Mouse (Mus musculus) CD4-positive, CD25-positive, alpha-beta regulatory T cell, adult 9 weeks (primary cell): ENCODE results near the gene Gm45015. TPM values are rescaled to one million over a fixed set of nuclear protein-coding genes. Genes with fewer than 3 reads are reported as not detected.

Experiments
- polyA plus RNA-seq: library from polyadenylated mRNA; unstranded; fragments of 100-300 nt; shearing (Covaris generic); gene quantifications from one replicate; pipeline ENCODE4 v1.2.1, GENCODE M21; 2017

Gm45015 gene
- not detected for polyA plus RNA-seq

GRCm38 (mm10) chrX:73336740-73337139 lies at the start of gene Gm45015:
Gene Gm45015 (minus strand): TSS chrX:73336840.

GRCm38 (mm10) chrX:73342483-73342895 lies 5.8 kb upstream of the Gm45015 start, which contains the start of gene Zfp275:
Gene Zfp275 (plus strand): TSS chrX:73342621.

DNA sequence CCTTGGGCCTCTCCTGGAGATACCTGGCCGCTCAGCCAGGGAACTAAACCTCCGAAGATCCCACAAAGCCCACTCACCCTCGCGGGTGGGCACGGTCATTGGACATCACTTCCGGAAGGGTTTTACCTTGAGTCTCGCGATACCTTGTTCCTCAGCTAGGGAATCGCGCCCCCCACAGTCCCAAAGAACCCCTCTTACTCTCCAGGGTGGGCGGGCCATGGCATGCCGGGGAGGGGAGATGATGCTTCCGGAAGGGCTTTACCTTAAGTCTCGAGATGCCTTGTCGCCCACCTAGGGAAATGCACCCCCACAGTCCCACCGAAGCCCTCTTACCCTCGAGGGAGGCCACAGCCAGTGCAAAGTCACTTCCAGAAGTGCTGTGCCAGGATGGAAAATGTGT lies 43.8 kb downstream of the Gm45015 start, which contains the start of the genes Xlr5a and Xlr5c:
Xlr5a (minus strand) TSS at position 101 of the 400 bp plus-strand sequence.
Xlr5c (minus strand) TSS at position 101 of the 400 bp plus-strand sequence.

Other genes with a start within 250 kb of the Gm45015 start
- 1.1 TPM for gene Xlr3a, start 239.7 kb downstream of the Gm45015 start, polyA plus RNA-seq
- 0.11 TPM for gene Gm14685, start 219.8 kb downstream of the Gm45015 start, polyA plus RNA-seq
- gene Xlr5b, start 188.0 kb downstream of the Gm45015 start, polyA plus RNA-seq = not detected
- gene DXBay18, start 187.4 kb downstream of the Gm45015 start, polyA plus RNA-seq = 0.20 TPM
- not detected for gene Spin2d, start 159.9 kb downstream of the Gm45015 start, polyA plus RNA-seq
- gene Xlr3b, start 144.6 kb downstream of the Gm45015 start, polyA plus RNA-seq = 13.7 TPM
- 160 TPM for gene Xlr4b, start 122.5 kb downstream of the Gm45015 start, polyA plus RNA-seq
- 2.7 TPM for gene F8a, start 108.5 kb downstream of the Gm45015 start, polyA plus RNA-seq
- 113 TPM for gene Xlr4c, start 93.7 kb downstream of the Gm45015 start, polyA plus RNA-seq
- not detected for gene Xlr3c, start 71.5 kb downstream of the Gm45015 start, polyA plus RNA-seq
- not detected for gene Xlr5a, start 43.9 kb downstream of the Gm45015 start, polyA plus RNA-seq
- gene Xlr5c, start 43.9 kb downstream of the Gm45015 start, polyA plus RNA-seq = not detected
- 21.8 TPM for gene Zfp275, start 5.8 kb upstream of the Gm45015 start, polyA plus RNA-seq
- not detected for gene Gm18336, start 61.9 kb upstream of the Gm45015 start, polyA plus RNA-seq
- 0.24 TPM for gene Zfp92, start 74.3 kb upstream of the Gm45015 start, polyA plus RNA-seq
- gene Trex2, start 98.5 kb upstream of the Gm45015 start, polyA plus RNA-seq = not detected
- 33.2 TPM for gene Haus7, start 122.2 kb upstream of the Gm45015 start, polyA plus RNA-seq
- gene Bgn, start 146.8 kb upstream of the Gm45015 start, polyA plus RNA-seq = not detected
- not detected for gene Atp2b3, start 166.2 kb upstream of the Gm45015 start, polyA plus RNA-seq